Comparison of ENCODE assay signal across 12 mouse cellular contexts in genomic region chr10:120418738-120419523, GRCm38 (mm10). TPM values are rescaled to one million over a fixed set of nuclear protein-coding genes. Genes with fewer than 3 reads are reported as not detected.
A peak's percentile ranks its signal among the peaks of the same experiment; 100 is the strongest.
DNase-seq lines count a peak whose midpoint lies in the region; ATAC-seq lines count a peak whose summit lies in the region.
"Had no signal": no experiment of that assay in that cellular context is flagged by ENCODE, and none has a peak within 500 bp of the region (broad histone marks: within the 10 kb centered on the region; RNA-seq: fewer than 3 reads in every experiment).

No protein-coding gene starts in this region.

- peak; percentile 57 to 82 for DNase-seq in adrenal gland, adult (ENCODE audit: inconsistent age in 2 of 2, low spot score in 1 of 2)
- no peak for DNase-seq in adrenal gland, adult 18-20 months (ENCODE audit: low spot score in 2 of 2)
- DNase-seq in kidney, adult 8-10 months, result no peak
- no peak for DNase-seq in right cerebral cortex, postnatal 25 days
- no peak for DNase-seq in MN1 (ENCODE audit: low spot score)
- DNase-seq: cerebellum, adult 11-12 months; kidney, postnatal 25 days; lung, postnatal 36 days; thymus, adult 18-20 months had no signal

- no peak overlapping the region for H3K4me3 ChIP-seq in kidney, embryonic 16.5 days (ENCODE audit: low read length)
- H3K4me3 ChIP-seq in hindbrain, embryonic 13.5 days, result no peak overlapping the region
- no peak overlapping the region for H3K4me3 ChIP-seq in neural tube, embryonic 13.5 days

- peaks cover 9% of the 10 kb centered on the region; the same call in 1 of the 2 replicates for H3K36me3 ChIP-seq in kidney, embryonic 16.5 days (ENCODE audit: insufficient read depth, low read length)
- H3K36me3 ChIP-seq in hindbrain, embryonic 13.5 days, result no peaks in the 10 kb centered on the region
- no peaks in the 10 kb centered on the region for H3K36me3 ChIP-seq in neural tube, embryonic 13.5 days

- H3K9ac ChIP-seq in kidney, embryonic 16.5 days (replicated peaks; ENCODE audit: low read length), result 0 out of 2 replicates have a peak overlapping the region, but pooled peaks have one; percentile 34
- H3K9ac ChIP-seq in hindbrain, embryonic 13.5 days, result no peak overlapping the region
- H3K9ac ChIP-seq in neural tube, embryonic 13.5 days, result no peak overlapping the region

- no peak for ATAC-seq in kidney, embryonic 16.5 days (ENCODE audit: low FRiP score, low TSS enrichment)
- no peak for ATAC-seq in hindbrain, embryonic 13.5 days (ENCODE audit: low FRiP score)
- no peak for ATAC-seq in neural tube, embryonic 13.5 days (ENCODE audit: low read depth)

- no peaks in the 10 kb centered on the region for H3K9me3 ChIP-seq in kidney, embryonic 16.5 days (ENCODE audit: low read length)
- no peaks in the 10 kb centered on the region for H3K9me3 ChIP-seq in hindbrain, embryonic 13.5 days
- no peaks in the 10 kb centered on the region for H3K9me3 ChIP-seq in neural tube, embryonic 13.5 days

- H3K27ac ChIP-seq in kidney, embryonic 16.5 days (ENCODE audit: low read length), result peak overlapping the region; percentile 92
- H3K27ac ChIP-seq in hindbrain, embryonic 13.5 days, result peak overlapping the region; percentile 71
- peak overlapping the region; percentile 89 for H3K27ac ChIP-seq in neural tube, embryonic 13.5 days (replicated peaks)

- 28% methylated on average over 16 of the region's 16 CpGs for WGBS in kidney, embryonic 16.5 days
- 55% methylated on average over 16 of the region's 16 CpGs for WGBS in hindbrain, embryonic 13.5 days
- WGBS in neural tube, embryonic 13.5 days, result 14% methylated on average over 16 of the region's 16 CpGs

- H3K4me1 ChIP-seq in kidney, embryonic 16.5 days (ENCODE audit: insufficient read depth, low read length), result peaks cover 87% of the 10 kb centered on the region
- H3K4me1 ChIP-seq in hindbrain, embryonic 13.5 days (replicated peaks), result peaks cover 58% of the 10 kb centered on the region
- peaks cover 82% of the 10 kb centered on the region for H3K4me1 ChIP-seq in neural tube, embryonic 13.5 days (replicated peaks)

- no peaks in the 10 kb centered on the region for H3K27me3 ChIP-seq in kidney, embryonic 16.5 days (ENCODE audit: insufficient read depth, low read length)
- H3K27me3 ChIP-seq in hindbrain, embryonic 13.5 days, result no peaks in the 10 kb centered on the region
- H3K27me3 ChIP-seq in neural tube, embryonic 13.5 days, result 0 out of 2 replicates have a peak, but pooled peaks cover 2% of the 10 kb centered on the region

- H3K4me2 ChIP-seq in kidney, embryonic 16.5 days (replicated peaks; ENCODE audit: low read depth, low read length), result no peak overlapping the region
- no peak overlapping the region for H3K4me2 ChIP-seq in hindbrain, embryonic 13.5 days
- no peak overlapping the region for H3K4me2 ChIP-seq in neural tube, embryonic 13.5 days

RNA-seq across cellular contexts. Expression of gene Hmga2, which starts 57.3 kb away (rescaled TPM):
- 1 to 10 TPM; 2.0 to 4.0 TPM for total RNA-seq in adrenal gland, adult 18-20 months (2021)
- polyA plus RNA-seq in kidney, embryonic 16.5 days (2015; fragmentation: Nextera tagmentation; extraction: Ambion mirVana), result 15.4 and 21.2 TPM in 2 replicates
- polyA plus RNA-seq in hindbrain, embryonic 13.5 days (2015; fragmentation: Nextera tagmentation; extraction: Ambion mirVana), result 4.3 and 5.1 TPM in 2 replicates
- 3.7 and 8.8 TPM in 2 replicates for polyA plus RNA-seq in neural tube, embryonic 13.5 days (2015; fragmentation: Nextera tagmentation; extraction: Ambion mirVana)

Comparison
In these comparisons a context has a peak if more than half of its experiments do, and no peak if none do; other contexts are left out.
1. DNase-seq: peak in adrenal gland, adult (2 of 2); none in adrenal gland, adult 18-20 months (0 of 2), kidney, adult 8-10 months (0 of 2), right cerebral cortex, postnatal 25 days (single experiment) and MN1 (single experiment).
2. Peak in every context shown above with its lines, with median percentiles within 50 percentile points of each other: H3K27ac ChIP-seq.